Mouse (Mus musculus): Measurements from ENCODE around the gene Kif1bp.

DNA sequence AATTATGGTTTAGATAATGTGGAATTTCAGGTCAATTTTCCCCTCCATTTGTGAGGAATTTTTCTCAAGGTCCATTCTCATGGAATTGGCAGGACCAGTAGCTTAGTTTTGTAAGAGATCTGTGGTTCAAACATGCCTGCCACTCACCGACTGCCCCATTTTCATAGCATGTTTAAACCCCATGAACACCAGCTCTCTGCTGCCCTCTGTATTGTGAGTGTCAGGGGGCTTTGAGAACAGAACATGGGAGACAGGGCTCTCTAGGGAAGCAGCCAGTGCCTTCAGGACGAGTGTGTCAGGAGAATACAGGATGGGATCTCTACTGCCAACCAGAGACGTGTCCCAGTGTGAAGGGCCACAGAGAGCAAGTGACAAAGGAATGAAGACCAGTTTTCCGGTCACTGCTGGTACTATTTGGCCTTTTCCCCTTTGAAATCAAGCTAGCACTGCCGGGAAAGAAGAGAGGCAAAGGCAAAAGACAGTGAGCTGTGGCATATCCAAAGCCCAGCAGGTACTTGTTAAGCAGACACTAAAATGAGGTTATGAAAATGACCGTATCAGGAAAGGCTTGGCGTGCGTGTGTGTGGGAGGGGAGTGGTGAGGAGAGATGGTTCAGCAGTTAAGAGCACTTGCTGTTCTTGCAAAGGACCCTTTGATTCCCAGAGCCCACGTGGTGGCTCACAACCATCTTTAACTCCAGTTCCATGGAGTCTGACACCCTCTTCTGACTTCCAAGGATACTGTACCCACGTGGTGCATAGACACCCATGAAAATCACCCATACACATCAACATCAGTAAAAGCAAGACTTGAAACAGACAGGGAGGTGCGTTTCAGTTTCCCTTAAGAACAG, 22.3 kb downstream of the Kif1bp start:
- TF ChIP-seq CTCF (IDR thresholded peaks at IDR 0.05; ENCODE audit: low read depth), result no peak
- TF ChIP-seq EP300 (IDR thresholded peaks at IDR 0.05; ENCODE audit: low read depth), result no peak

All from heart, postnatal 0 days (tissue).